Mouse (Mus musculus) G1E (cell line): ENCODE data around the gene Pald1.

Experiments
- CTCF ChIP-seq: IDR thresholded peaks from 2 replicates; pipeline ENCODE4 v1.5.1; 2012; ENCODE audit warnings: low read depth, low read length, inconsistent platforms, mixed read lengths
- GATA1 ChIP-seq: IDR thresholded peaks from 2 replicates; pipeline ENCODE4 v1.6.1; 2012; ENCODE audit warnings: borderline replicate concordance, low read length, inconsistent platforms, mixed read lengths

GRCm38 (mm10) chr10:61417046-61417445, 33.7 kb upstream of the Pald1 start:
- TF ChIP-seq CTCF = no peak
- no peak for TF ChIP-seq GATA1
